Mouse (Mus musculus) hindbrain, embryonic 10.5 days (tissue): ENCODE data around the gene Gm12184. TPM values are rescaled to one million over a fixed set of nuclear protein-coding genes. Genes with fewer than 3 reads are reported as not detected.
A peak's percentile ranks its signal among the peaks of the same experiment; 100 is the strongest.
"Not testable (repeated sequence)": the region's sequence is repeated elsewhere in the genome, so short reads cannot be mapped to it uniquely, and the experiment has no call there.

ENCODE experiments used
- DNase-seq: peaks from one replicate; pipeline ENCODE4 v3.0.0-alpha.2; 2017; ENCODE audit warnings: low spot score
- H3K27ac ChIP-seq: fragments of 300-500 bp; sonication (generic); 2 replicates; pipeline ENCODE4 v1.5.1; 2016; ENCODE audit warnings: mild to moderate bottlenecking, moderate library complexity
- H3K27me3 ChIP-seq: fragments of 300-500 bp; sonication (generic); 2 replicates; pipeline ENCODE4 v1.6.1; 2016; ENCODE audit warnings: mild to moderate bottlenecking; ENCODE audit not compliant: poor library complexity, insufficient read depth, severe bottlenecking
- H3K36me3 ChIP-seq: fragments of 300-500 bp; sonication (generic); 2 replicates; pipeline ENCODE4 v1.6.1; 2016; ENCODE audit warnings: mild to moderate bottlenecking, moderate library complexity
- H3K4me1 ChIP-seq: fragments of 300-500 bp; sonication (generic); replicated peaks from 2 replicates; pipeline ENCODE4 v1.6.1; 2016; ENCODE audit warnings: mild to moderate bottlenecking
- H3K4me3 ChIP-seq: fragments of 300-500 bp; sonication (generic); 2 replicates; pipeline ENCODE4 v1.5.1; 2016; ENCODE audit warnings: mild to moderate bottlenecking, moderate library complexity
- H3K9me3 ChIP-seq: fragments of 300-500 bp; sonication (generic); 2 replicates; pipeline ENCODE4 v1.6.1; 2016; ENCODE audit warnings: mild to moderate bottlenecking, moderate library complexity
- WGBS: fragments of 180-500 bp; shearing (Covaris S2); methylation state at CpG from one replicate; pipeline ENCODE4 v1.1.7; 2016; 5-methylcytosine and 5-hydroxymethylcytosine counted together
- polyA plus RNA-seq: library from polyadenylated mRNA; unstranded; fragments of >200 nt; fragmentation: Nextera tagmentation; extraction: Ambion mirVana; gene quantifications from 2 replicates; pipeline ENCODE4 v1.2.1, GENCODE M21; 2016

Gene Gm12184
- 3.5 and 4.7 TPM in 2 replicates for polyA plus RNA-seq

GRCm38 (mm10) chr11:48825979-48826751 is at the start of gene Gm12184, which contains the start of gene Trim7:
Gm12184 (minus strand) TSS chr11:48826655.
Trim7 (plus strand) TSS chr11:48826140.
- peaks cover 33% of the 10 kb centered on the region for H3K27me3 ChIP-seq
- WGBS: under 1% methylated on average over 67 of the region's 92 CpGs
- peak within 1 kb of the TSS; percentile 79 for H3K27ac ChIP-seq

GRCm38 (mm10) chr11:48875343-48875837 is 48.9 kb upstream of the Gm12184 start:
- not testable (repeated sequence) for H3K9me3 ChIP-seq, DNase-seq, H3K4me3 ChIP-seq, H3K36me3 ChIP-seq, H3K27ac ChIP-seq
- Histone ChIP-seq H3K27me3 (peaks cover 14% of the 10 kb centered on the region), H3K4me1 (peaks cover 21% of the 10 kb centered on the region)
- WGBS: 71% methylated on average over 1 of the region's 1 CpGs

More at GRCm38 (mm10) chr11:48825979-48826751, at the start of gene Gm12184, which contains the start of gene Trim7:
- H3K36me3 ChIP-seq, H3K9me3 ChIP-seq, DNase-seq: not testable (repeated sequence)
- Histone ChIP-seq H3K4me3 (peak within 1 kb of the TSS; percentile 54), H3K4me1 (peaks cover 18% of the 10 kb centered on the region)

DNA sequence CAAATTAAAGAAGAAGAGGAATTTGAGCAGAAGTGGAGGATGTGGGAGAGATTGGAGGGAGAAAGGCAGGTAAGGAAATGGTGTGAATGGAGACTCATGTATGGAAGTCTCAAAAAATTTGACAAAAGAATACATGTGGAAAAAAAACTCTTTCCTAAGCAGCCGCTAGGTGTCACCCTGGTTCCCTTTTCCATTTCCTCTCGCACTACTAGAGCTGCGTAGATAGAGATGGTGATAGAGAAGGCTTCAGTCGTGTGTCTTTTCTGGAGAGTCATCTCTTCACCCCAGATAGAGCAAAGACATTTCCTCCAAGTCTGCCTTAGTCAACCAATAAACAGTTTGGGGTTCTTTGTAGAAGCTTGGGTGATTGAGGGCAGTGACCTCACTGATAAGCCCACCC is 48.0 kb upstream of the Gm12184 start:
- no peak overlapping the region for H3K27ac ChIP-seq
- H3K4me1 ChIP-seq: peaks cover 21% of the 10 kb centered on the region
- H3K9me3 ChIP-seq: no peaks in the 10 kb centered on the region
- peak; percentile 54 for DNase-seq
- H3K36me3 ChIP-seq: no peaks in the 10 kb centered on the region
- 3% methylated on average over 4 of the region's 4 CpGs for WGBS
- H3K27me3 ChIP-seq: peaks cover 16% of the 10 kb centered on the region
- H3K4me3 ChIP-seq: no peak overlapping the region

GRCm38 (mm10) chr11:48873591-48874290 is 47.3 kb upstream of the Gm12184 start:
- Histone ChIP-seq H3K36me3 (no peaks in the 10 kb centered on the region), H3K27me3 (peaks cover 20% of the 10 kb centered on the region), H3K9me3 (no peaks in the 10 kb centered on the region), H3K4me3 (no peak overlapping the region), H3K27ac (no peak overlapping the region), H3K4me1 (peaks cover 21% of the 10 kb centered on the region)
- no peak for DNase-seq
- 78% methylated on average over 10 of the region's 10 CpGs for WGBS

DNA sequence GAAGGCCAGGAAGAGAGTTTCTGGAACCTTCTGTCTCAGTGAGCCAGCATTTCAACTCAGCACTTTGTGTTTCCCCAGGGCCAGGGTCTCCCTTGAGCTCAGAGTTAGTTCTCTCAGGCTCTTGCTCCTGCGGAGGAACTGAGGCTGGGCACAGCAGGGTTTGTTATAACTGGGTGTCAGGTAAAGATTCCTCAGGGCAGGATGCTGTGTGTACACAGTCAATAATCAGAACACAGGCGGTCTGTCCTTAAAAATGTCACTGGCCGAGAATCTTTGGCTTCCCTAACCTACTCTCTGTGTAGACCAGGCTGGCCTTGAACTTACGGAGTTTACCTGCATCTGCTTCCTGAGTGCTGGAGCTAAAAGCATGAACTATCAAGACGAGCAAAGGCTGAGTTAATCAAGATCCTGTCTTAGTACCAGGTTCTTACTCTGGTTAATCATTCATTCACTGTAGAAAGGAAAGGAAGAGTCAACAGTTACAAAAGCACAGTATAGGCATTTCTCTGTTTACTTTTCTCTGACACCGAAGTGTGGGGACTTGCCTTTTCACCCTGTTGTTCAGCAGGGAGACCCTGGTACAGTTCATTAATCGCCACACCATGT is 46.3 kb upstream of the Gm12184 start:
- Histone ChIP-seq H3K4me1 (peaks cover 21% of the 10 kb centered on the region), H3K36me3 (no peaks in the 10 kb centered on the region), H3K9me3 (no peaks in the 10 kb centered on the region), H3K27me3 (peaks cover 20% of the 10 kb centered on the region), H3K27ac (no peak overlapping the region), H3K4me3 (no peak overlapping the region)
- WGBS: 78% methylated on average over 7 of the region's 7 CpGs
- no peak for DNase-seq

DNA sequence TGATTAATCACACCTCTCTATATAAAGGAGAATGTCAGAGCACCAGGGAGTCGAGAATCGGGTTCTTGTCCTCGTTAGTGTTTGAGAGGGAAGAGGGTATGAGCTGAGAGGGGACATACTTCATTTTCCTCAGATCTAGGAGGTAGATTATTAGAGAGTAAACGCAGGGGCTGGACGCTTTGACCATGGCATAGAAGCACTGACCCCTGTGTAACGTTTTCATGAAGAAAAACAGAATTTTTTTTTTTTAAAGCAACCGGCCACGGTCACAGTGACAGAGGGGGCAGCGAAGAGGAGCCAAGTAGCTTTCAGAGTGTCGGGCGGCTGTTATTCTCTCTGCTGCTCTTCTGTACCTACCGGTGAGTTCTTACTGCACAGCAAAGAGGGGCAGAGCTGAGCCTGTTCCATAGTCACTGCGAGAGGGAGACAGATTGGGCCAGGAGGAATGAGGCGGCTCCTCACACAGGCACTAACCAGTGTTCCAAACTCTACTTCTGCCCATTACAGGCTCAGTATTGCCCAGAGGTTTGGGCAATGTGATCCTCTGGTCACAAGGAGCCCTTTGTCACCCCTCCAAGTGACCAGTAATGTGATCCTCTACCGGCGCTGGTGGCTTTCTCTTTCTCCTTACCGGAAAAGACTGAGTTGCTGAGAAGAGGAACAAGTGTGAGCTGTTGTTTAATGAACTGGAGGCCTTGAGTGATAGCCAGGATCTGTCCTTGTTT is 45.5 kb upstream of the Gm12184 start:
- H3K27ac ChIP-seq: peak overlapping the region; percentile 66
- peaks cover 20% of the 10 kb centered on the region for H3K27me3 ChIP-seq
- H3K36me3 ChIP-seq: no peaks in the 10 kb centered on the region
- DNase-seq: peak; percentile 25
- peak overlapping the region; percentile 58 for H3K4me3 ChIP-seq
- H3K4me1 ChIP-seq: peaks cover 21% of the 10 kb centered on the region
- WGBS: 9% methylated on average over 17 of the region's 17 CpGs
- no peaks in the 10 kb centered on the region for H3K9me3 ChIP-seq

GRCm38 (mm10) chr11:48871201-48871772 is 44.8 kb upstream of the Gm12184 start, which contains the start of gene Irgm1:
Irgm1 (minus strand) TSS chr11:48871683.
- Histone ChIP-seq H3K4me3 (peak within 1 kb of the TSS; percentile 58), H3K36me3 (no peaks in the 10 kb centered on the region), H3K4me1 (peaks cover 21% of the 10 kb centered on the region), H3K27ac (peak within 1 kb of the TSS; percentile 66), H3K9me3 (no peaks in the 10 kb centered on the region), H3K27me3 (peaks cover 20% of the 10 kb centered on the region)
- DNase-seq: peak; percentile 51
- WGBS: 2% methylated on average over 19 of the region's 19 CpGs

GRCm38 (mm10) chr11:48870781-48871180 is 44.3 kb upstream of the Gm12184 start:
- 39% methylated on average over 7 of the region's 7 CpGs for WGBS
- peak overlapping the region; percentile 66 for H3K27ac ChIP-seq

GRCm38 (mm10) chr11:48869380-48870110 is 43.1 kb upstream of the Gm12184 start:
- Histone ChIP-seq H3K27me3 (peaks cover 20% of the 10 kb centered on the region), H3K27ac (no peak overlapping the region), H3K36me3 (no peaks in the 10 kb centered on the region), H3K4me3 (no peak overlapping the region), H3K9me3 (no peaks in the 10 kb centered on the region), H3K4me1 (peaks cover 21% of the 10 kb centered on the region)
- DNase-seq: no peak
- WGBS: 82% methylated on average over 7 of the region's 7 CpGs

More at GRCm38 (mm10) chr11:48870781-48871180, 44.3 kb upstream of the Gm12184 start:
- Histone ChIP-seq H3K27me3 (peaks cover 20% of the 10 kb centered on the region), H3K4me1 (peaks cover 21% of the 10 kb centered on the region), H3K4me3 (peak overlapping the region; percentile 58), H3K36me3 (no peaks in the 10 kb centered on the region), H3K9me3 (no peaks in the 10 kb centered on the region)
- DNase-seq: no peak

DNA sequence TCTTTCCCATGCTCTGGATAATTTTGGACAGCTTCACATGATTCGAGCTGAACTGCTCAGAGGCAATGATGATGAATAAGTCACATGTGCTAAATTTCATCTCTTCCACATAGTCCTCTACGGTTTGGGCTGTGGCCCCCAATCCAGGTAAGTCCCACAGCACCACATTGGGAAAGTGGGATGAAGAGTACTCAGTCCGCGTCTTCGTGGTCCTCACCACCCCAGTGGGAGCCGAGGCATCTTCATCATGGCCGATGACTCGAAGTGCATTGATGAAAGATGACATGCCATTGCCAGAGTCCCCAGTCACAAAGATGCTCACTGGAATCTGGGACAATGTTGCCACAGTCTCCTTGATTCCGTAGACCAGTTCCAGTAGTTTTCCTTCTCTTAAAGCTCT is 40.0 kb upstream of the Gm12184 start:
- no peak for DNase-seq
- WGBS: 93% methylated on average over 9 of the region's 9 CpGs
- H3K27ac ChIP-seq: no peak overlapping the region

GRCm38 (mm10) chr11:48863808-48864207 is 37.4 kb upstream of the Gm12184 start:
- WGBS: 90% methylated on average over 3 of the region's 3 CpGs
- no peaks in the 10 kb centered on the region; the same call in 1 of the 2 replicates for H3K27me3 ChIP-seq
- DNase-seq: no peak
- H3K36me3 ChIP-seq: no peaks in the 10 kb centered on the region
- no peaks in the 10 kb centered on the region for H3K4me1 ChIP-seq
- no peak overlapping the region for H3K4me3 ChIP-seq
- no peaks in the 10 kb centered on the region for H3K9me3 ChIP-seq
- no peak overlapping the region for H3K27ac ChIP-seq

More for the DNA sequence above, 40.0 kb upstream of the Gm12184 start:
- no peaks in the 10 kb centered on the region for H3K36me3 ChIP-seq
- peaks cover 9% of the 10 kb centered on the region for H3K4me1 ChIP-seq
- H3K9me3 ChIP-seq: no peaks in the 10 kb centered on the region
- peaks cover 6% of the 10 kb centered on the region; the same call in 1 of the 2 replicates for H3K27me3 ChIP-seq
- no peak overlapping the region for H3K4me3 ChIP-seq
